8 mouse cellular contexts compared by ENCODE assay signal in genomic region chr19:4257216-4257896, GRCm38 (mm10). TPM values are rescaled to one million over a fixed set of nuclear protein-coding genes. Genes with fewer than 3 reads are reported as not detected.
A peak's percentile ranks its signal among the peaks of the same experiment; 100 is the strongest.
DNase-seq lines count a peak whose midpoint lies in the region; ATAC-seq lines count a peak whose summit lies in the region.

No protein-coding gene starts in this region.

- H3K36me3 ChIP-seq in megakaryocyte, embryonic 14.5 days (replicated peaks; ENCODE audit: low read length), result peaks cover 12% of the 10 kb centered on the region

- H3K9me3 ChIP-seq in megakaryocyte, embryonic 14.5 days, result no peaks in the 10 kb centered on the region

- peak; percentile 97 for DNase-seq in ZHBTc4 (ENCODE audit: low read depth, low spot score)
- DNase-seq in gastrocnemius, adult 8-10 months (ENCODE audit: low spot score in 2 of 2), result peak; percentile 89
- DNase-seq in hindlimb bud, embryonic 11.5 days (ENCODE audit: extremely low spot score, low read depth, low spot score), result peak; percentile 94
- DNase-seq in left cerebral cortex, adult 8-10 months (ENCODE audit: low spot score in 2 of 2), result peak; percentile 87 to 90
- DNase-seq in right cerebral cortex, postnatal 10 days (ENCODE audit: low spot score in 2 of 2), result peak; percentile 95 to 96
- peak; percentile 86 for DNase-seq in urinary bladder, postnatal 25 days (ENCODE audit: low spot score)

- peaks cover 9% of the 10 kb centered on the region for H3K27me3 ChIP-seq in megakaryocyte, embryonic 14.5 days (replicated peaks)

- ATAC-seq in common myeloid progenitor, adult 5-6 weeks (replicated peaks; ENCODE audit: low read depth, poor library complexity, severe bottlenecking), result peak; percentile 94

- peaks cover 48% of the 10 kb centered on the region for H3K4me1 ChIP-seq in megakaryocyte, embryonic 14.5 days

- peak overlapping the region; percentile 96 for H3K4me3 ChIP-seq in megakaryocyte, embryonic 14.5 days (replicated peaks)

RNA-seq across cellular contexts. Expression of gene Ssh3, which starts 11.6 kb away (rescaled TPM):
- total RNA-seq in common myeloid progenitor, adult 5-6 weeks (2017), result 13.6 and 22.7 TPM in 2 replicates
- 1 to 10 TPM; 2.3 to 5.8 (median 2.9) TPM for total RNA-seq in gastrocnemius, adult 8-10 months (2022)
- total RNA-seq in left cerebral cortex, adult 8-10 months (2022), result 10 to 100 TPM; 40.6 to 55.7 (median 51.5) TPM
- 16.5 and 28.6 TPM in 2 replicates for polyA plus RNA-seq in megakaryocyte, embryonic 14.5 days (2012; ENCODE audit: insufficient read depth, low replicate concordance)

RNA-seq across cellular contexts. Expression of gene Ankrd13d, which starts 25.6 kb away (rescaled TPM):
- total RNA-seq in common myeloid progenitor, adult 5-6 weeks (2017), result 0.58 and 3.7 TPM in 2 replicates
- total RNA-seq in gastrocnemius, adult 8-10 months (2022), result under 1 TPM in 1 of 4 experiments, not detected in 3; 0.63 TPM
- 10 to 100 TPM; 60.1 to 72.5 (median 69.0) TPM for total RNA-seq in left cerebral cortex, adult 8-10 months (2022)
- polyA plus RNA-seq in megakaryocyte, embryonic 14.5 days (2012; ENCODE audit: insufficient read depth, low replicate concordance), result 5.6 TPM in 1 of 2 replicates, not detected in the other

RNA-seq across cellular contexts. Expression of gene Pold4, which starts 25.7 kb away (rescaled TPM):
- 64.3 and 74.0 TPM in 2 replicates for total RNA-seq in common myeloid progenitor, adult 5-6 weeks (2017)
- total RNA-seq in gastrocnemius, adult 8-10 months (2022), result 10 to 100 TPM; 13.1 to 19.4 (median 17.3) TPM
- total RNA-seq in left cerebral cortex, adult 8-10 months (2022), result 10 to 100 TPM; 16.1 to 23.6 (median 22.1) TPM
- 67.5 and 91.7 TPM in 2 replicates for polyA plus RNA-seq in megakaryocyte, embryonic 14.5 days (2012; ENCODE audit: insufficient read depth, low replicate concordance)

RNA-seq across cellular contexts. Expression of gene AC109138.7, which starts 43.2 kb away (rescaled TPM):
- total RNA-seq in common myeloid progenitor, adult 5-6 weeks (2017), result not detected in 2 replicates
- total RNA-seq in gastrocnemius, adult 8-10 months (2022), result not detected
- total RNA-seq in left cerebral cortex, adult 8-10 months (2022), result not detected
- 8.5 and 73.0 TPM in 2 replicates for polyA plus RNA-seq in megakaryocyte, embryonic 14.5 days (2012; ENCODE audit: insufficient read depth, low replicate concordance)

RNA-seq across cellular contexts. Expression of gene Clcf1, which starts 43.3 kb away (rescaled TPM):
- 2.0 and 5.0 TPM in 2 replicates for total RNA-seq in common myeloid progenitor, adult 5-6 weeks (2017)
- total RNA-seq in gastrocnemius, adult 8-10 months (2022), result under 1 TPM in 3 of 4 experiments, not detected in 1; 0.20 to 0.43 (median 0.22) TPM
- 1 to 10 TPM in 2 of 4 experiments, under 1 TPM in 2; 0.65 to 2.4 (median 1.2) TPM for total RNA-seq in left cerebral cortex, adult 8-10 months (2022)
- polyA plus RNA-seq in megakaryocyte, embryonic 14.5 days (2012; ENCODE audit: insufficient read depth, low replicate concordance), result 0.09 and 2.0 TPM in 2 replicates

Comparison
In these comparisons a context has a peak if more than half of its experiments do, and no peak if none do; other contexts are left out.
1. Peak in every context shown above with its lines: DNase-seq, ATAC-seq and H3K4me3 ChIP-seq.
2. RNA of gene Ankrd13d, which starts 25.6 kb away (total RNA-seq): 60.1 to 72.5 TPM in left cerebral cortex, adult 8-10 months; 0.58 to 3.7 TPM in common myeloid progenitor, adult 5-6 weeks and 0.63 TPM in gastrocnemius, adult 8-10 months; every median in the first group is over 10 times any median in the second.